Mouse (Mus musculus) CD4-positive, CD25-positive, alpha-beta regulatory T cell, adult 4 months (primary cell): ENCODE measurements around the gene Mcf2l. TPM values are rescaled to one million over a fixed set of nuclear protein-coding genes. Genes with fewer than 3 reads are reported as not detected.

ENCODE experiments used
- ATAC-seq: one replicate; pipeline ENCODE4 v1.8.0; 2017
- polyA plus RNA-seq, 2 experiments: library from polyadenylated mRNA; unstranded; fragments of 100-300 nt; shearing (Covaris generic); gene quantifications; one replicate each; pipeline ENCODE4 v1.2.1; 2017

Gene Mcf2l
- polyA plus RNA-seq, 2 experiments from 2014 or later: 0.65 TPM; not detected in 1

GRCm38 (mm10) chr8:12874194-12874791 is 687 bp downstream of the Mcf2l start:
- peak; percentile 19 for ATAC-seq

GRCm38 (mm10) chr8:12874971-12875370 is 1.4 kb downstream of the Mcf2l start:
- ATAC-seq: no peak

GRCm38 (mm10) chr8:12877126-12877525 is 3.5 kb downstream of the Mcf2l start:
- ATAC-seq: no peak

GRCm38 (mm10) chr8:12880163-12880562 is 6.6 kb downstream of the Mcf2l start:
- ATAC-seq: no peak

GRCm38 (mm10) chr8:12883051-12884004 is 9.7 kb downstream of the Mcf2l start:
- ATAC-seq: no peak

GRCm38 (mm10) chr8:12887772-12888435 is 14.3 kb downstream of the Mcf2l start:
- ATAC-seq: no peak

- no peak for ATAC-seq
Observed at GRCm38 (mm10) chr8:12889046-12889598, 15.5 kb downstream of the Mcf2l start.

- ATAC-seq: no peak
Observed at GRCm38 (mm10) chr8:12892882-12893446, 19.4 kb downstream of the Mcf2l start.

- ATAC-seq: no peak
Observed at GRCm38 (mm10) chr8:12893797-12894578, 20.4 kb downstream of the Mcf2l start.

- ATAC-seq: no peak
Observed at GRCm38 (mm10) chr8:12894783-12895534, 21.4 kb downstream of the Mcf2l start.

- ATAC-seq: no peak
Observed at GRCm38 (mm10) chr8:12895535-12896150, 22.0 kb downstream of the Mcf2l start.

- no peak for ATAC-seq
Observed at GRCm38 (mm10) chr8:12896494-12897373, 23.1 kb downstream of the Mcf2l start.

- no peak for ATAC-seq
Observed at GRCm38 (mm10) chr8:12897815-12898214, 24.2 kb downstream of the Mcf2l start.

- no peak for ATAC-seq
Observed at GRCm38 (mm10) chr8:12903790-12904415, 30.3 kb downstream of the Mcf2l start.

GRCm38 (mm10) chr8:12905122-12905521 is 31.5 kb downstream of the Mcf2l start:
- ATAC-seq: no peak

GRCm38 (mm10) chr8:12905599-12906321 is 32.2 kb downstream of the Mcf2l start:
- no peak for ATAC-seq

- no peak for ATAC-seq
Observed at GRCm38 (mm10) chr8:12906597-12906996, 33.0 kb downstream of the Mcf2l start.

GRCm38 (mm10) chr8:12907730-12908129 is 34.1 kb downstream of the Mcf2l start:
- no peak for ATAC-seq
